8 mouse cellular contexts compared by ENCODE assay signal in the genomic region with DNA sequence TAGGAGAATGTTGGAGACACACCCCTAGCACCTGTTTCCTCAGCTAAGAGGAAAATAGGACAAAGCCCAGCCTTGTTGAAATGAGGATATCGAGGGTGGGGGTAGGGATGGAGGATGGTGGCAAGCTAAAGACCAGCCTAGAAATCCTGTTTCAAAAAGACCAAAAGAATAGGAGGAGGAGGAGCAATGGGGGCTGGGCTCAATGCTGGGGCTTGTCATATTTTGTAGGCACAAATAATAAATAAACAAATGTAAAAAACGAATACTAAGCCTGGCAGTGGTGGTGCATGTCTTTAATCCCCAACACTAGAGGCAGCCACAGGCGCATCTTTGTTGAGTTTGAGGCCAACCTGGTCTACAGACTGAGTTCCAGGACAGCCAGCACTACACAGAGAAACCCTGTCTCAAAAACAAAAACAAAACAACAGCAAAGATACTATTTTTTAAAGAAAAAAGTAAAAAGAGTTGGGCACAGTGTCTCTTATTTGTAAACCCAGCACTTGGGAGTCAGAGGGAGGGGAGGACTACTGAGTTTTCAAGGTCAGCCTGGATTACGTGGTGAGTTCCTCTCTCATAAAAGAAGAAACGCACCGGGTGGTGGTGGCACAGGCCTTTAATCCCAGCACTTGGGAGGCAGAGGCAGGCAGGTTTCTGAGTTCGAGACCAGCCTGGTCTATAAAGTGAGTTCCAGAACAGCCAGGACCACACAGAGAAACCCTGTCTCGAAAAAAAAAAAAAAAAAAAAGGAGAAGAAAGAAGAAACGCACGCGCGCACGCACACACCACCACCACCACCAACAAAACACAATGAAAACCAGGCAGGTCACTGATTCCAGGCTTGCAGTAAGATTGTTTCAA. TPM values are rescaled to one million over a fixed set of nuclear protein-coding genes. Genes with fewer than 3 reads are reported as not detected.
A peak's percentile ranks its signal among the peaks of the same experiment; 100 is the strongest.
DNase-seq lines count a peak whose midpoint lies in the region; ATAC-seq and TF ChIP-seq lines count a peak whose summit lies in the region.
"Had no signal": no experiment of that assay in that cellular context is flagged by ENCODE, and none has a peak within 500 bp of the region (broad histone marks: within the 10 kb centered on the region; RNA-seq: fewer than 3 reads in every experiment).

No protein-coding gene starts in this region.

- no peaks in the 10 kb centered on the region for H3K9me3 ChIP-seq in lung, embryonic 16.5 days (ENCODE audit: control insufficient read depth, low read length)
- H3K9me3 ChIP-seq in embryonic facial prominence, embryonic 13.5 days: no peaks in the 10 kb centered on the region
- no peaks in the 10 kb centered on the region for H3K9me3 ChIP-seq in intestine, embryonic 14.5 days (ENCODE audit: control insufficient read depth, low read length)
- H3K9me3 ChIP-seq in neural tube, embryonic 14.5 days (ENCODE audit: control insufficient read depth, low read length): no peaks in the 10 kb centered on the region

- DNase-seq in lung, adult 2 months: no peak
- DNase-seq in intestine, embryonic 14.5 days (ENCODE audit: low spot score): peak; percentile 10
- no peak for DNase-seq in gastrocnemius, postnatal 14 days
- no peak for DNase-seq in adrenal gland, adult 2 months

- H3K4me2 ChIP-seq in lung, embryonic 16.5 days (ENCODE audit: low read depth, low read length): peak overlapping the region; percentile 64
- peak overlapping the region; percentile 77 for H3K4me2 ChIP-seq in embryonic facial prominence, embryonic 13.5 days
- H3K4me2 ChIP-seq in intestine, embryonic 14.5 days (ENCODE audit: low read length): peak overlapping the region; percentile 84
- H3K4me2 ChIP-seq in neural tube, embryonic 14.5 days (ENCODE audit: low read depth, low read length): peak overlapping the region; percentile 79

- H3K9ac ChIP-seq in lung, embryonic 16.5 days (ENCODE audit: low read length): peak overlapping the region; percentile 76
- H3K9ac ChIP-seq in embryonic facial prominence, embryonic 13.5 days: peak overlapping the region; percentile 71
- H3K9ac ChIP-seq in intestine, embryonic 14.5 days (ENCODE audit: low read length): peak overlapping the region; percentile 62
- peak overlapping the region; percentile 32 for H3K9ac ChIP-seq in neural tube, embryonic 14.5 days (replicated peaks; ENCODE audit: low read depth, low read length)

- intact Hi-C loops in gastrocnemius, postnatal 14 days (cut with DNase I; ENCODE audit: low total_unique reads): no loop called here

- peak overlapping the region; percentile 69 for H3K4me3 ChIP-seq in lung, embryonic 16.5 days (ENCODE audit: low read length)
- H3K4me3 ChIP-seq in lung, adult 2 months (replicated peaks; ENCODE audit: extremely low read depth, low read depth, low read length): no peak overlapping the region
- peak overlapping the region; percentile 53 for H3K4me3 ChIP-seq in embryonic facial prominence, embryonic 13.5 days
- H3K4me3 ChIP-seq in intestine, embryonic 14.5 days (ENCODE audit: low read depth, low read length): peak overlapping the region; percentile 63
- H3K4me3 ChIP-seq in neural tube, embryonic 14.5 days (ENCODE audit: low read depth, low read length): peak overlapping the region; percentile 49

- TF ChIP-seq CTCF in lung, adult 2 months (IDR thresholded peaks at IDR 0.05; ENCODE audit: insufficient read depth, low read length): no peak

- ATAC-seq in lung, embryonic 16.5 days (ENCODE audit: low read depth): no peak
- ATAC-seq in embryonic facial prominence, embryonic 13.5 days (ENCODE audit: insufficient number of reproducible peaks, insufficient read depth, low FRiP score, low TSS enrichment, low read depth): no peak
- no peak for ATAC-seq in intestine, embryonic 14.5 days (replicated peaks; ENCODE audit: low FRiP score, low TSS enrichment, low read depth)
- no peak for ATAC-seq in neural tube, embryonic 14.5 days (ENCODE audit: low read depth)

- WGBS in lung, embryonic 16.5 days: 74% methylated on average over 13 of the region's 13 CpGs
- 73% methylated on average over 13 of the region's 13 CpGs for WGBS in lung, adult 2 months
- WGBS in embryonic facial prominence, embryonic 13.5 days: 78% methylated on average over 13 of the region's 13 CpGs
- 83% methylated on average over 12 of the region's 13 CpGs for WGBS in intestine, embryonic 14.5 days
- 80% methylated on average over 13 of the region's 13 CpGs for WGBS in neural tube, embryonic 14.5 days

- H3K27me3 ChIP-seq in lung, embryonic 16.5 days (ENCODE audit: control insufficient read depth, insufficient read depth, low read depth, low read length): peaks cover 4% of the 10 kb centered on the region; the same call in 1 of the 2 replicates
- peaks cover 22% of the 10 kb centered on the region for H3K27me3 ChIP-seq in embryonic facial prominence, embryonic 13.5 days
- no peaks in the 10 kb centered on the region for H3K27me3 ChIP-seq in intestine, embryonic 14.5 days (replicated peaks; ENCODE audit: control insufficient read depth, insufficient read depth, low read length)
- no peaks in the 10 kb centered on the region for H3K27me3 ChIP-seq in neural tube, embryonic 14.5 days (ENCODE audit: control insufficient read depth, insufficient read depth, low read length)

- H3K36me3 ChIP-seq in lung, embryonic 16.5 days (ENCODE audit: control insufficient read depth, insufficient read depth, low read length): peaks cover 9% of the 10 kb centered on the region
- peaks cover 19% of the 10 kb centered on the region for H3K36me3 ChIP-seq in embryonic facial prominence, embryonic 13.5 days
- H3K36me3 ChIP-seq in intestine, embryonic 14.5 days (ENCODE audit: control insufficient read depth, insufficient read depth, low read length): peaks cover 19% of the 10 kb centered on the region
- H3K36me3 ChIP-seq in neural tube, embryonic 14.5 days (ENCODE audit: control insufficient read depth, insufficient read depth, low read length): peaks cover 6% of the 10 kb centered on the region; the same call in 1 of the 2 replicates

- H3K27ac ChIP-seq in lung, embryonic 16.5 days (ENCODE audit: low read length): peak overlapping the region; percentile 99; the same call in 1 of the 2 replicates
- peak overlapping the region; percentile 97 for H3K27ac ChIP-seq in embryonic facial prominence, embryonic 13.5 days
- H3K27ac ChIP-seq in intestine, embryonic 14.5 days (ENCODE audit: low read depth): 0 out of 2 replicates have a peak overlapping the region, but pooled peaks have one; percentile 98
- peak overlapping the region; percentile 91 for H3K27ac ChIP-seq in neural tube, embryonic 14.5 days (ENCODE audit: low read depth, low read length)

- H3K4me1 ChIP-seq in lung, embryonic 16.5 days (replicated peaks; ENCODE audit: control insufficient read depth, insufficient read depth, low read length): peaks cover 15% of the 10 kb centered on the region
- H3K4me1 ChIP-seq in lung, adult 2 months (ENCODE audit: control insufficient read depth, insufficient read depth, low read length): peaks cover 2% of the 10 kb centered on the region; the same call in 1 of the 2 replicates
- H3K4me1 ChIP-seq in embryonic facial prominence, embryonic 13.5 days: peaks cover 32% of the 10 kb centered on the region
- H3K4me1 ChIP-seq in intestine, embryonic 14.5 days (replicated peaks; ENCODE audit: control insufficient read depth, insufficient read depth, low read length): peaks cover 8% of the 10 kb centered on the region; the same call in 1 of the 2 replicates
- peaks cover 14% of the 10 kb centered on the region for H3K4me1 ChIP-seq in neural tube, embryonic 14.5 days (ENCODE audit: control insufficient read depth, insufficient read depth, low read length)

- no peak for TF ChIP-seq POLR2A in lung, adult 2 months (IDR thresholded peaks at IDR 0.05; ENCODE audit: borderline replicate concordance, extremely low read depth, low read depth, low read length)

RNA-seq across cellular contexts. Expression of a gene that starts 0.9 kb away (rescaled TPM):
- 25.5 and 27.3 TPM in 2 replicates for polyA plus RNA-seq in lung, embryonic 16.5 days (2015; fragmentation: Nextera tagmentation; extraction: Ambion mirVana)
- polyA plus RNA-seq in lung, adult 2 months (2012; rRNA removed): 8.8 and 9.5 TPM in 2 replicates
- polyA plus RNA-seq in embryonic facial prominence, embryonic 13.5 days (2015; fragmentation: Nextera tagmentation; extraction: Ambion mirVana): 27.0 and 29.5 TPM in 2 replicates
- 18.6 and 23.6 TPM in 2 replicates for polyA plus RNA-seq in intestine, embryonic 14.5 days (2014; fragmentation: Nextera tagmentation; extraction: Ambion mirVana)
- polyA plus RNA-seq in neural tube, embryonic 14.5 days (2014; fragmentation: Nextera tagmentation; extraction: Ambion mirVana): 17.9 and 18.0 TPM in 2 replicates
- 10 to 100 TPM in 1 of 2 experiments, 1 to 10 TPM in 1; 9.3 to 10.3 TPM for total RNA-seq in gastrocnemius, postnatal 14 days (2021)
- total RNA-seq in adrenal gland, adult 2 months (2021): 10 to 100 TPM; 16.7 to 19.1 TPM
- polyA plus RNA-seq in adrenal gland, adult 2 months (2012; rRNA removed): 4.4 and 5.3 TPM in 2 replicates

RNA-seq across cellular contexts. Expression of a gene that starts 5.5 kb away (rescaled TPM):
- 2.0 and 2.8 TPM in 2 replicates for polyA plus RNA-seq in lung, embryonic 16.5 days (2015; fragmentation: Nextera tagmentation; extraction: Ambion mirVana)
- polyA plus RNA-seq in lung, adult 2 months (2012; rRNA removed): 7.3 and 12.4 TPM in 2 replicates
- 1.3 and 1.9 TPM in 2 replicates for polyA plus RNA-seq in embryonic facial prominence, embryonic 13.5 days (2015; fragmentation: Nextera tagmentation; extraction: Ambion mirVana)
- polyA plus RNA-seq in intestine, embryonic 14.5 days (2014; fragmentation: Nextera tagmentation; extraction: Ambion mirVana): 2.5 and 2.8 TPM in 2 replicates
- polyA plus RNA-seq in neural tube, embryonic 14.5 days (2014; fragmentation: Nextera tagmentation; extraction: Ambion mirVana): 6.7 and 7.1 TPM in 2 replicates
- under 1 TPM; 0.33 to 0.47 TPM for total RNA-seq in gastrocnemius, postnatal 14 days (2021)
- 1 to 10 TPM in 1 of 2 experiments, under 1 TPM in 1; 0.66 to 1.2 TPM for total RNA-seq in adrenal gland, adult 2 months (2021)
- 4.7 and 5.8 TPM in 2 replicates for polyA plus RNA-seq in adrenal gland, adult 2 months (2012; rRNA removed)

RNA-seq across cellular contexts. Expression of a gene that starts 8.7 kb away (rescaled TPM):
- 6.1 and 8.3 TPM in 2 replicates for polyA plus RNA-seq in lung, embryonic 16.5 days (2015; fragmentation: Nextera tagmentation; extraction: Ambion mirVana)
- 0.29 and 0.70 TPM in 2 replicates for polyA plus RNA-seq in lung, adult 2 months (2012; rRNA removed)
- polyA plus RNA-seq in embryonic facial prominence, embryonic 13.5 days (2015; fragmentation: Nextera tagmentation; extraction: Ambion mirVana): 5.8 and 7.2 TPM in 2 replicates
- 4.2 and 5.0 TPM in 2 replicates for polyA plus RNA-seq in intestine, embryonic 14.5 days (2014; fragmentation: Nextera tagmentation; extraction: Ambion mirVana)
- 9.8 and 10.5 TPM in 2 replicates for polyA plus RNA-seq in neural tube, embryonic 14.5 days (2014; fragmentation: Nextera tagmentation; extraction: Ambion mirVana)
- total RNA-seq in gastrocnemius, postnatal 14 days (2021): 1 to 10 TPM; 3.1 to 3.7 TPM
- 1 to 10 TPM; 3.0 to 3.6 TPM for total RNA-seq in adrenal gland, adult 2 months (2021)
- 0.07 TPM in 1 of 2 replicates, not detected in the other for polyA plus RNA-seq in adrenal gland, adult 2 months (2012; rRNA removed)

RNA-seq across cellular contexts. Expression of a gene that starts 12.3 kb away (rescaled TPM):
- polyA plus RNA-seq in lung, embryonic 16.5 days (2015; fragmentation: Nextera tagmentation; extraction: Ambion mirVana): 6.8 and 7.3 TPM in 2 replicates
- 1.6 and 1.9 TPM in 2 replicates for polyA plus RNA-seq in lung, adult 2 months (2012; rRNA removed)
- 35.2 and 35.5 TPM in 2 replicates for polyA plus RNA-seq in embryonic facial prominence, embryonic 13.5 days (2015; fragmentation: Nextera tagmentation; extraction: Ambion mirVana)
- polyA plus RNA-seq in intestine, embryonic 14.5 days (2014; fragmentation: Nextera tagmentation; extraction: Ambion mirVana): 13.2 and 18.3 TPM in 2 replicates
- polyA plus RNA-seq in neural tube, embryonic 14.5 days (2014; fragmentation: Nextera tagmentation; extraction: Ambion mirVana): 158 and 218 TPM in 2 replicates
- under 1 TPM; 0.31 to 0.62 TPM for total RNA-seq in gastrocnemius, postnatal 14 days (2021)
- 1 to 10 TPM in 1 of 2 experiments, under 1 TPM in 1; 0.52 to 1.2 TPM for total RNA-seq in adrenal gland, adult 2 months (2021)
- polyA plus RNA-seq in adrenal gland, adult 2 months (2012; rRNA removed): 3.2 and 7.8 TPM in 2 replicates
- total RNA-seq: common myeloid progenitor, adult 5-6 weeks had no signal

RNA-seq across cellular contexts. Expression of a gene that starts 28.4 kb away (rescaled TPM):
- 4.5 and 6.8 TPM in 2 replicates for polyA plus RNA-seq in lung, embryonic 16.5 days (2015; fragmentation: Nextera tagmentation; extraction: Ambion mirVana)
- 0.17 and 0.31 TPM in 2 replicates for polyA plus RNA-seq in lung, adult 2 months (2012; rRNA removed)
- 31.9 and 40.5 TPM in 2 replicates for polyA plus RNA-seq in embryonic facial prominence, embryonic 13.5 days (2015; fragmentation: Nextera tagmentation; extraction: Ambion mirVana)
- 16.9 and 18.8 TPM in 2 replicates for polyA plus RNA-seq in intestine, embryonic 14.5 days (2014; fragmentation: Nextera tagmentation; extraction: Ambion mirVana)
- 155 and 188 TPM in 2 replicates for polyA plus RNA-seq in neural tube, embryonic 14.5 days (2014; fragmentation: Nextera tagmentation; extraction: Ambion mirVana)
- under 1 TPM in 1 of 2 experiments, not detected in 1; 0.55 TPM for total RNA-seq in gastrocnemius, postnatal 14 days (2021)
- 1 to 10 TPM; 1.0 to 2.7 TPM for total RNA-seq in adrenal gland, adult 2 months (2021)
- 2.3 and 2.7 TPM in 2 replicates for polyA plus RNA-seq in adrenal gland, adult 2 months (2012; rRNA removed)
- total RNA-seq: common myeloid progenitor, adult 5-6 weeks had no signal
